Comparison of ENCODE assay signal across 25 mouse cellular contexts in the genomic region with DNA sequence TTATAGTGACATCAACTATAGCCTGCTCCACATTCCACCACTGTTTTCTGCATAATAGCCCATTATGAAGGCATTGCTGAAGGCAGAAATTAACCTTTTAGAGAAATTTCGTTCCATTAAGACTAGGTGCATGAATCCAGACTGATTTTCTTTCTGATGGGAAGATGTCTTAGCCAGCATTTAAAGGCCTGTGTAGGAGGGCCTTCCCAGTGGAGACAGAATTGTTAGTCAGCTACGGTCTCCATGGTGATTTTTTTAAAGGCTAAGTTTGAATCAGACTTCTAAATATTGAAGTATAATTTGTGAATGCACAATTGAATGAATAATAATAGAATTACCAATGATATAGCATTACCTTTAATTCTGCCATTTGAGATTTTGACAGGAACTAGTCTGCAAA.
"Had no signal": no experiment of that assay in that cellular context is flagged by ENCODE, and none has a peak within 500 bp of the region (broad histone marks: within the 10 kb centered on the region; RNA-seq: fewer than 3 reads in every experiment).

No protein-coding gene starts in this region.

- H3K27ac ChIP-seq: kidney, embryonic 15.5 days; limb, embryonic 10.5 days; limb, embryonic 13.5 days; liver, embryonic 12.5 days; liver, embryonic 15.5 days; lung, embryonic 15.5 days; midbrain, embryonic 10.5 days; midbrain, embryonic 13.5 days; neural tube, embryonic 13.5 days; stomach, embryonic 15.5 days had no signal

- ATAC-seq: liver, embryonic 12.5 days; midbrain, embryonic 13.5 days; midbrain, embryonic 16.5 days had no signal

- H3K27me3 ChIP-seq: kidney, embryonic 15.5 days; limb, embryonic 13.5 days; liver, embryonic 12.5 days; liver, embryonic 15.5 days; lung, embryonic 15.5 days; megakaryocyte, embryonic 14.5 days; midbrain, embryonic 13.5 days; neural tube, embryonic 13.5 days; stomach, embryonic 15.5 days had no signal

- H3K36me3 ChIP-seq: kidney, embryonic 15.5 days; limb, embryonic 10.5 days; limb, embryonic 13.5 days; liver, embryonic 12.5 days; liver, embryonic 15.5 days; lung, embryonic 15.5 days; midbrain, embryonic 10.5 days; midbrain, embryonic 13.5 days; neural tube, embryonic 13.5 days; stomach, embryonic 15.5 days had no signal

- H3K4me1 ChIP-seq: limb, embryonic 10.5 days; limb, embryonic 13.5 days; liver, embryonic 12.5 days; liver, embryonic 15.5 days; lung, embryonic 15.5 days; megakaryocyte, embryonic 14.5 days; stomach, embryonic 15.5 days had no signal

- H3K4me3 ChIP-seq: kidney, embryonic 15.5 days; limb, embryonic 10.5 days; limb, embryonic 13.5 days; liver, embryonic 12.5 days; liver, embryonic 15.5 days; lung, embryonic 15.5 days; megakaryocyte, embryonic 14.5 days; midbrain, embryonic 10.5 days; midbrain, embryonic 13.5 days; myocyte; neural tube, embryonic 13.5 days; stomach, embryonic 15.5 days had no signal

- DNase-seq: kidney, adult 8-10 months; kidney, postnatal 10 days; kidney, postnatal 36 days; liver; lung, adult 18-20 months; lung, postnatal 10 days; lung, postnatal 36 days; retina, postnatal 1 day; right cerebral cortex, postnatal 25 days; spleen, adult 18-20 months; thymus, adult 18-20 months; thymus, postnatal 36 days had no signal

- H3K9ac ChIP-seq: kidney, embryonic 15.5 days; limb, embryonic 13.5 days; liver, embryonic 12.5 days; liver, embryonic 15.5 days; lung, embryonic 15.5 days; midbrain, embryonic 13.5 days; neural tube, embryonic 13.5 days; stomach, embryonic 15.5 days had no signal
